Mouse (Mus musculus): Measurements from ENCODE around the gene Rfx6. TPM values are rescaled to one million over a fixed set of nuclear protein-coding genes. Genes with fewer than 3 reads are reported as not detected.

The Rfx6 gene
- polyA plus RNA-seq (2012; ENCODE audit: insufficient read depth, low replicate concordance): not detected in 2 replicates

DNA sequence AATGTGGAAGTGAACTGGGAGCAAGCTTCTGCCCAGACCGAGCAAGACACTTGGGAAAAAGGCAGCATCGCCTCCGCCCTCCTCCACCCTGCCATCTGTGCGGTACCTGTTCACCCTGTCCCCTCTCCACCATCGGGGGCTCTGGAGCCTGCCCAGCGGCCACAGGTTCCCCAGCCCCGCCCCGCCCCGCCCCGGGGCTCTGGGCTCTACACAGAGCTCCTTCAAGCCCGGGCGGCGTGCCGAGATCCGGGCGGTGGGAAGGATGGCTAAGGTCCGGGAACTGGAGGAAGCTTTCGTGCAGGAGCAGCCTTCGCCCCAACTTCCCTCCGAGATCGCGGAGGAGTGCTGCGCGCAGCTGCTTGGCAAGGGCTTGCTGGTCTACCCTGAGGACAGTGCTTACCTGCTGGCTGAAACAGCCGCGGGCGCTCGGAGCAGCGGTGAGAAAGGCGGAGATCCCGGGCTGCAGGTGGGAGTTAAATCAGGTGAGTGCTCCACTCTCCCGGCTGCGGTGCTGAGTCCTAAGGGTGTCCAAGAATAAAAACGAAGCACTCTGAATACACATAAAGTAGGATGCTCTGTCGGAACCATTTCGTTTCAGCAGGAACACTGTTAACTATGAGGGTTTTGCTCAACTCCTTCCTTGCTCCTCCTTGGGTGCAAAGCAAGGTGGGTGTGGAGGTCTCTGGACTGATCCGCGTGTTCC, at the start of gene Rfx6:
Gene Rfx6, plus strand, starts transcription at position 209 of the 703 bp plus-strand sequence.
- TF ChIP-seq FLI1 (IDR thresholded peaks at IDR 0.05; ENCODE audit: low read length) (no peak), GATA1 (IDR thresholded peaks at IDR 0.05; ENCODE audit: borderline replicate concordance, low read length) (no peak)
- 0 out of 2 replicates have a peak, but pooled peaks cover 7% of the 10 kb centered on the region for H3K9me3 ChIP-seq
- H3K27me3 ChIP-seq (replicated peaks): peaks cover 29% of the 10 kb centered on the region
- H3K4me3 ChIP-seq (replicated peaks): peak within 1 kb of the TSS; percentile 89
- no peaks in the 10 kb centered on the region for H3K36me3 ChIP-seq (replicated peaks; ENCODE audit: low read length)
- peaks cover 16% of the 10 kb centered on the region for H3K4me1 ChIP-seq

DNA sequence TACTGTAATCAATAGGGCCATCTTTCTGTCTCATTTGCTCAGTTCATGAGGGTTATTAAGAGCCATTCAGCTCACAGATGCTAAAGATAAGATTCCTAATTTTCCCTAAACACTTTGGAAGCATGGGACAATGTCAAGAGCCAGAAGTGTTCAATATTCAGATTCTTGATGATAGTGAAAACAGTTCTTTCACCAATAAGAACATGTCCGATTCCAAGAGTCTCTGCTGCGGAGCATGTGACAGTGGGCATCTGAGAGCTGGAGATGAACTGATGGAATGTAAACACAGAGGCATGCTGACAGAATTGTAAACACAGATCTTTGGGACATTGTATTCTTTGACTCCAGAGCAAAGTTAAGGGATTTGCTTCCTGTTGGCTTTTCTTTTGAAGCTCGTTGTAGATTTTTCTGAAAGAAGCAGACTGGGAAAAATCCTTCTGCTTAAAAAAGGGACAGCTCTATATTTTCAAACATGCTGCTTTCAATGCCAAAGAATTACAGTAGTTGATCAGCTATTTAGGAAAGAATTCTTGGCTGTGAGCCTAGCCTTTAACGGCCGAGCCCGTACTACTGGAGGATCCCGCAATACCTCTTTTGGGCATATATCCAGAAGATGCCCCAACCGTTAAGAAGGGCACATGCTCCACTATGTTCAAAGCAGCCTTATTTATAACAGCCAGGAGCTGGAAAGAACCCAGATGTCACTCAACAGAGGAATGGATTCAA, 46.0 kb upstream of the Rfx6 start, which contains the start of gene Gprc6a:
Gene Gprc6a, minus strand, starts transcription at position 51 of the 726 bp plus-strand sequence.
- Histone ChIP-seq H3K27me3 (replicated peaks) (no peaks in the 10 kb centered on the region), H3K36me3 (replicated peaks; ENCODE audit: low read length) (no peaks in the 10 kb centered on the region), H3K4me1 (no peaks in the 10 kb centered on the region), H3K9me3 (no peaks in the 10 kb centered on the region), H3K4me3 (replicated peaks) (no peak within 1 kb of the TSS)
- TF ChIP-seq FLI1 (IDR thresholded peaks at IDR 0.05; ENCODE audit: low read length): no peak
- no peak for TF ChIP-seq GATA1 (IDR thresholded peaks at IDR 0.05; ENCODE audit: borderline replicate concordance, low read length)

GRCm38 (mm10) chr10:51649506-51650221, 27.9 kb upstream of the Rfx6 start:
- Histone ChIP-seq H3K4me1 (no peaks in the 10 kb centered on the region), H3K9me3 (no peaks in the 10 kb centered on the region), H3K4me3 (replicated peaks) (no peak overlapping the region), H3K36me3 (replicated peaks; ENCODE audit: low read length) (no peaks in the 10 kb centered on the region), H3K27me3 (replicated peaks) (no peaks in the 10 kb centered on the region)
- no peak for TF ChIP-seq FLI1 (IDR thresholded peaks at IDR 0.05; ENCODE audit: low read length)
- no peak for TF ChIP-seq GATA1 (IDR thresholded peaks at IDR 0.05; ENCODE audit: borderline replicate concordance, low read length)

GRCm38 (mm10) chr10:51657324-51657723, 20.2 kb upstream of the Rfx6 start:
- H3K4me1 ChIP-seq: no peaks in the 10 kb centered on the region
- H3K36me3 ChIP-seq (replicated peaks; ENCODE audit: low read length): no peaks in the 10 kb centered on the region
- no peaks in the 10 kb centered on the region for H3K9me3 ChIP-seq
- TF ChIP-seq GATA1 (IDR thresholded peaks at IDR 0.05; ENCODE audit: borderline replicate concordance, low read length) (no peak), FLI1 (IDR thresholded peaks at IDR 0.05; ENCODE audit: low read length) (no peak)
- H3K27me3 ChIP-seq (replicated peaks): no peaks in the 10 kb centered on the region
- H3K4me3 ChIP-seq (replicated peaks): no peak overlapping the region

DNA sequence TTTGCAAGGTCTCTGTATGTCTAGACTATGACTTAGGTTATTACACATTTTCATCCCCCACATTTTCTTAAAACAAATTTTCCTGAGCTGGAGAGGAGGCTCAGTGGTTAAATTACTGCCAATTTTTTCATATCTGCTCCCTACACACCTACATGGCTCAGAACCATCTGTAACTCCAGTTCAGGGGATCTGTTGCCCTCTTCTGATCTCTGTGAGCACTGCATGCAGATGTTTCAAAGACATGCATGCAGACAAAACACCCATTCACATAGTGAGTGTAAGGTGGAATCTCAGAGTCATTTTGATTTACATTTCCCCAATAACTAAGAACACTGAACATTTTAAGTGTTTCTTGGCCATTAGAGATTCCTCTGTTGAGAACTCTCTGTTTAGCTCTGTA, 8.2 kb upstream of the Rfx6 start:
- Histone ChIP-seq H3K27me3 (replicated peaks) (peaks cover 5% of the 10 kb centered on the region), H3K4me1 (no peaks in the 10 kb centered on the region), H3K4me3 (replicated peaks) (no peak overlapping the region), H3K36me3 (replicated peaks; ENCODE audit: low read length) (no peaks in the 10 kb centered on the region), H3K9me3 (no peaks in the 10 kb centered on the region)
- TF ChIP-seq FLI1 (IDR thresholded peaks at IDR 0.05; ENCODE audit: low read length) (no peak), GATA1 (IDR thresholded peaks at IDR 0.05; ENCODE audit: borderline replicate concordance, low read length) (no peak)

DNA sequence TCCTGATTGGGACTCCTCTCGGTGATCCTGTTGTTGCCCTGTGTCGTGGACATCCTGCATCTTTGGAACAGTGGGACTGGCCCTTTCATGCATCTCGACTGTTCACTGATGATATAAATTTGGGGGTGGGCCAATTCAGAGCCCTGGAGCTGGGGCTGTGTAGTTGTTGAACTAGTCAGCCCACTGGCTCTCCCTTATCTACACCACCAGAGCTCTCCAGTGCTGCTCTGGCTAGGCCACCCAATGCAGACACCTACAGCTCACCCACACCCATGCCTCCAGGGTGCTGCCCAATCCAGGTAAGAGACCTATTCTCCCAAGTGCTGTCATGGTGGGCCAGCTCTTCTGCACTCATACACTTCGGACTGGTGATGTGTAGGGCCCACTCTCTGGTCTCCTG, 6.0 kb upstream of the Rfx6 start:
- H3K4me1 ChIP-seq: peaks cover 3% of the 10 kb centered on the region
- no peaks in the 10 kb centered on the region for H3K36me3 ChIP-seq (replicated peaks; ENCODE audit: low read length)
- TF ChIP-seq GATA1 (IDR thresholded peaks at IDR 0.05; ENCODE audit: borderline replicate concordance, low read length) (no peak), FLI1 (IDR thresholded peaks at IDR 0.05; ENCODE audit: low read length) (no peak)
- no peaks in the 10 kb centered on the region for H3K9me3 ChIP-seq
- no peak overlapping the region for H3K4me3 ChIP-seq (replicated peaks)
- peaks cover 15% of the 10 kb centered on the region for H3K27me3 ChIP-seq (replicated peaks)

DNA sequence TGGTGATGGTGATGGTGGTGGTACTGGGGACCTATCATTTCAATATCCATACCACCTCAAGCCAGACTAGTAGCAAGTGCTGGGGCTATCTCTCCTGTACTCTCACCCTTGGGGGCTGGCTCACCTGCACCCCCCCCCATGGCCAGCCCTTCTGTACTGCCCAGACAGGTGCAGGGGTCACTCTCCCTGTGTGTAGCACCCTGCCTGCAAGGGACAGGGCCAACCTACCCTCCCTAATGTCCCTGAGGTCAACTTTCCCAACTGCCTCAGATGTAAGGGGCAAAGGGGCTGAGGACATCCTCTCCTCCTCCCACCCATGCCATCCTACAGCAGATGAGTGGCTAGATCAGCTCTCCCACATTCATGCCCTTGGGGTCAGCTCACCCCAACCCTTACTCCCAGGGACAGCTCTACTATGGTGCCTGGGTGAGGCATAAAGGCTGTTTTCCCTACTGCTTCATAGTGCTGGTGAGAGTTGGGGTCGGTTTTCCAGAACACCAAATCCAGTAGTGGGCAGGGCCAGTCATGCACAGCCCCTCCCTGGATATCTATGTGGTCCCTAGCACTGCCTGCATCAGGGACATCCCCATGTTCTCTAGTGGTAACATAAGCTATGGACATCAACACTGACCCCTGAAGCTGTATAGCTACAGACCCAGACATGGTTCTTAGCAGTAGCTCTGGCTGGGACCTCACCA, 5.3 kb upstream of the Rfx6 start:
- Histone ChIP-seq H3K4me1 (peaks cover 5% of the 10 kb centered on the region), H3K27me3 (replicated peaks) (peaks cover 21% of the 10 kb centered on the region), H3K36me3 (replicated peaks; ENCODE audit: low read length) (no peaks in the 10 kb centered on the region), H3K4me3 (replicated peaks) (peak overlapping the region; percentile 53), H3K9me3 (no peaks in the 10 kb centered on the region)
- TF ChIP-seq FLI1 (IDR thresholded peaks at IDR 0.05; ENCODE audit: low read length): no peak
- no peak for TF ChIP-seq GATA1 (IDR thresholded peaks at IDR 0.05; ENCODE audit: borderline replicate concordance, low read length)

- Histone ChIP-seq H3K36me3 (replicated peaks; ENCODE audit: low read length) (no peaks in the 10 kb centered on the region), H3K9me3 (0 out of 2 replicates have a peak, but pooled peaks cover 7% of the 10 kb centered on the region), H3K4me1 (peaks cover 16% of the 10 kb centered on the region), H3K4me3 (replicated peaks) (peak overlapping the region; percentile 89), H3K27me3 (replicated peaks) (peaks cover 29% of the 10 kb centered on the region)
- TF ChIP-seq FLI1 (IDR thresholded peaks at IDR 0.05; ENCODE audit: low read length) (no peak), GATA1 (IDR thresholded peaks at IDR 0.05; ENCODE audit: borderline replicate concordance, low read length) (no peak)
Measured at GRCm38 (mm10) chr10:51678251-51678639, 689 bp downstream of the Rfx6 start.

- H3K4me3 ChIP-seq (replicated peaks): no peak overlapping the region
- H3K9me3 ChIP-seq: no peaks in the 10 kb centered on the region
- no peaks in the 10 kb centered on the region for H3K27me3 ChIP-seq (replicated peaks)
- TF ChIP-seq FLI1 (IDR thresholded peaks at IDR 0.05; ENCODE audit: low read length) (no peak), GATA1 (IDR thresholded peaks at IDR 0.05; ENCODE audit: borderline replicate concordance, low read length) (no peak)
- no peaks in the 10 kb centered on the region for H3K4me1 ChIP-seq
- no peaks in the 10 kb centered on the region for H3K36me3 ChIP-seq (replicated peaks; ENCODE audit: low read length)
Measured at GRCm38 (mm10) chr10:51720904-51721303, 43.3 kb downstream of the Rfx6 start.
